Mouse (Mus musculus) MEL (cell line): Measurements from ENCODE around the gene Zfp598. TPM values are rescaled to one million over a fixed set of nuclear protein-coding genes. Genes with fewer than 3 reads are reported as not detected.

Experiments
- DNase-seq: peaks from one replicate; pipeline ENCODE4 v3.0.0; 2011; ENCODE audit warnings: low read depth, low spot score
- H3K27ac ChIP-seq: 2 replicates; pipeline ENCODE4 v1.5.1; 2012; ENCODE audit warnings: low read depth, mild to moderate bottlenecking, control low read depth, low read length, moderate library complexity; ENCODE audit not compliant: control insufficient read depth
- H3K27me3 ChIP-seq, 2 experiments: fragments of 150-350 bp in 1 of 2; sonication (generic) in 1 of 2; 2 replicates each; pipeline ENCODE4 v1.6.1; 2012; ENCODE audit warnings: low read length in 2 of 2, mild to moderate bottlenecking in 2 of 2, improper control_type of control experiment in 1 of 2, moderate library complexity in 1 of 2; ENCODE audit not compliant: insufficient read depth in 2 of 2, control insufficient read depth in 1 of 2
- H3K36me3 ChIP-seq, 2 experiments: 2 replicates each; pipeline ENCODE4 v1.6.1; 2012 to 2014; ENCODE audit warnings: low read length in 2 of 2, improper control_type of control experiment in 1 of 2, inconsistent platforms in 1 of 2, mild to moderate bottlenecking in 1 of 2; ENCODE audit not compliant: insufficient read depth in 2 of 2, control insufficient read depth in 1 of 2
- H3K4me1 ChIP-seq, 2 experiments: fragments of 150-350 bp in 1 of 2; sonication (generic) in 1 of 2; 2 replicates each; pipeline ENCODE4 v1.6.1; 2012; ENCODE audit warnings: low read length in 2 of 2, improper control_type of control experiment in 1 of 2, mild to moderate bottlenecking in 1 of 2; ENCODE audit not compliant: insufficient read depth in 2 of 2, control insufficient read depth in 1 of 2
- H3K4me3 ChIP-seq, 2 experiments: fragments of 150-350 bp in 1 of 2; sonication (generic) in 1 of 2; 2 replicates each; pipeline ENCODE4 v1.5.1; 2012; ENCODE audit warnings: low read depth in 2 of 2, low read length in 2 of 2, mild to moderate bottlenecking in 2 of 2, moderate library complexity in 2 of 2, control low read depth in 1 of 2, improper control_type of control experiment in 1 of 2; ENCODE audit not compliant: control insufficient read depth in 1 of 2, insufficient read depth in 1 of 2
- H3K79me2 ChIP-seq: 2 replicates; pipeline ENCODE4 v1.6.1; 2012; ENCODE audit warnings: mild to moderate bottlenecking, low read length, moderate library complexity; ENCODE audit not compliant: control insufficient read depth, poor library complexity, insufficient read depth
- H3K9ac ChIP-seq: 2 replicates; pipeline ENCODE4 v1.6.1; 2012; ENCODE audit warnings: low read depth, mild to moderate bottlenecking, control low read depth, low read length, moderate library complexity; ENCODE audit not compliant: control insufficient read depth, poor library complexity, severe bottlenecking
- H3K9me3 ChIP-seq: fragments of 150-350 bp; sonication (generic); replicated peaks from 2 replicates; pipeline ENCODE4 v1.6.1; 2012; ENCODE audit warnings: mild to moderate bottlenecking, low read length, improper control_type of control experiment, moderate library complexity; ENCODE audit not compliant: insufficient read depth
- BHLHE40 ChIP-seq: IDR thresholded peaks from 2 replicates; pipeline ENCODE4 v1.6.1; 2012; ENCODE audit warnings: low read depth, mild to moderate bottlenecking, inconsistent platforms, low read length, improper control_type of control experiment, borderline replicate concordance
- CHD2 ChIP-seq: IDR thresholded peaks from 2 replicates; pipeline ENCODE4 v1.6.1; 2011; ENCODE audit warnings: low read length, improper control_type of control experiment
- E2F4 ChIP-seq: IDR thresholded peaks from 2 replicates; pipeline ENCODE4 v1.6.1; 2011; ENCODE audit warnings: low read depth, low read length, improper control_type of control experiment, borderline replicate concordance
- ELF1 ChIP-seq: IDR thresholded peaks from 2 replicates; pipeline ENCODE4 v1.6.1; 2014; ENCODE audit warnings: low read depth, mild to moderate bottlenecking, inconsistent platforms, low read length, improper control_type of control experiment, moderate library complexity
- EP300 ChIP-seq, 2 experiments: IDR thresholded peaks; 2 replicates each; pipeline ENCODE4 v1.6.1; 2011; ENCODE audit warnings: improper control_type of control experiment in 2 of 2, low read length in 2 of 2, low read depth in 1 of 2, mild to moderate bottlenecking in 1 of 2
- GABPA ChIP-seq: IDR thresholded peaks from 2 replicates; pipeline ENCODE4 v1.6.1; 2012; ENCODE audit warnings: low read depth, mild to moderate bottlenecking, inconsistent platforms, low read length, improper control_type of control experiment, moderate library complexity
- GATA1 ChIP-seq: IDR thresholded peaks from 2 replicates; pipeline ENCODE4 v1.6.1; 2011; ENCODE audit warnings: low read depth, low read length, improper control_type of control experiment
- KAT2A ChIP-seq: conservative IDR thresholded peaks from 2 replicates; pipeline ENCODE4 v1.6.1; 2012; ENCODE audit warnings: low read depth, low read length, improper control_type of control experiment, inconsistent platforms
- MAX ChIP-seq: IDR thresholded peaks from 2 replicates; pipeline ENCODE4 v1.6.1; 2011; ENCODE audit warnings: low read length, improper control_type of control experiment
- MAZ ChIP-seq: IDR thresholded peaks from 2 replicates; pipeline ENCODE4 v1.6.1; 2012; ENCODE audit warnings: low read depth, mild to moderate bottlenecking, inconsistent platforms, low read length, improper control_type of control experiment
- MEF2A ChIP-seq: IDR thresholded peaks from 2 replicates; pipeline ENCODE4 v1.6.1; 2014; ENCODE audit warnings: low read depth, mild to moderate bottlenecking, inconsistent platforms, low read length, improper control_type of control experiment; ENCODE audit not compliant: poor library complexity, insufficient replicate concordance, severe bottlenecking; ENCODE audit errors: extremely low read depth
- MXI1 ChIP-seq: IDR thresholded peaks from 2 replicates; pipeline ENCODE4 v1.6.1; 2011; ENCODE audit warnings: mild to moderate bottlenecking, low read depth, low read length, improper control_type of control experiment
- NELFE ChIP-seq: IDR thresholded peaks from 2 replicates; pipeline ENCODE4 v1.6.1; 2011; ENCODE audit warnings: low read depth, low read length, improper control_type of control experiment
- NRF1 ChIP-seq: IDR thresholded peaks from 2 replicates; pipeline ENCODE4 v1.6.1; 2014; ENCODE audit warnings: low read depth, mild to moderate bottlenecking, inconsistent platforms, low read length, improper control_type of control experiment, moderate library complexity; ENCODE audit not compliant: poor library complexity, insufficient read depth, severe bottlenecking
- SIN3A ChIP-seq: IDR thresholded peaks from 2 replicates; pipeline ENCODE4 v1.6.1; 2012; ENCODE audit warnings: low read length, improper control_type of control experiment, inconsistent platforms
- TAL1 ChIP-seq: IDR thresholded peaks from 2 replicates; pipeline ENCODE4 v1.6.1; 2012; ENCODE audit warnings: mild to moderate bottlenecking, inconsistent platforms, low read length, moderate library complexity, mixed read lengths
- UBTF ChIP-seq: IDR thresholded peaks from 2 replicates; pipeline ENCODE4 v1.6.1; 2012; ENCODE audit warnings: low read depth, mild to moderate bottlenecking, inconsistent platforms, low read length, improper control_type of control experiment, moderate library complexity, borderline replicate concordance; ENCODE audit not compliant: insufficient read depth
- USF1 ChIP-seq: IDR thresholded peaks from 2 replicates; pipeline ENCODE4 v1.6.1; 2014; ENCODE audit warnings: low read depth, mild to moderate bottlenecking, inconsistent platforms, low read length, improper control_type of control experiment, moderate library complexity
- ZC3H11A ChIP-seq: IDR thresholded peaks from 2 replicates; pipeline ENCODE4 v1.6.1; 2012; ENCODE audit warnings: low read depth, mild to moderate bottlenecking, inconsistent platforms, low read length, improper control_type of control experiment
- ZKSCAN1 ChIP-seq: IDR thresholded peaks from 2 replicates; pipeline ENCODE4 v1.6.1; 2012; ENCODE audit warnings: low read depth, mild to moderate bottlenecking, inconsistent platforms, low read length, improper control_type of control experiment, moderate library complexity
- ZMIZ1 ChIP-seq: IDR thresholded peaks from 2 replicates; pipeline ENCODE4 v1.6.1; 2012; ENCODE audit warnings: low read depth, mild to moderate bottlenecking, inconsistent platforms, low read length, improper control_type of control experiment, moderate library complexity
- polyA plus RNA-seq, 2 experiments: library from polyadenylated mRNA; stranded (reverse) in 1 of 2; unstranded in 1 of 2; fragments of >175 nt in 1 of 2; fragments of >200 nt in 1 of 2; gene quantifications; 2 replicates each; pipeline versions ENCODE4 v1.2.1 to v1.2.4; 2012; ENCODE audit warnings: low replicate concordance in 2 of 2, low read depth in 1 of 2; ENCODE audit not compliant: insufficient read length in 2 of 2, insufficient read depth in 1 of 2, missing spikeins in 1 of 2
- total RNA-seq: library from RNA; depleted of rRNA; stranded (reverse); fragments of 300-350 nt; gene quantifications from 2 replicates; pipeline ENCODE4 v1.2.3, GENCODE M21; 2012

Gene Zfp598
- total and polyA plus RNA-seq, 3 experiments = 22.2 to 80.4 (median 59.0) TPM

DNA sequence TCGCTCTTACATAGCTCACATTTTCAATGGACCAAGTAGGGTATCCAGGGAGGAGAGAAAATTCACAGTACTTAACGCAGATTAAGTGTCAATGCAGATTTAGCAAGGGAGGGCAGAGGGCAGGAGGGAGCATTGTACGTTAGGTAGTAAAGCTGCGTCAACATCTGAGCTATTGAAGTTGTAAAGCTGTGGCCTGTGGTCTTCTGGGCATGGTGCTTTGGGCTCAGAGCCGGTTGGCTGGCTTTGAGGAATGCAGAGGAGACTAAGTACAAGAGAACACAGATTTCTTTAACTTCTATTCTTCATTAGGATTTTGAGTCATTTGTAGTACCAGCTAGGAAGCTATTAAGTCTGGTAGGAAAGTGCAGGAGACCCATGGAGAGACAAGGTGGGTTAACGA lies 46.1 kb downstream of the Zfp598 start:
- Histone ChIP-seq H3K4me1 (peaks cover 0 to 7% of the 10 kb centered on the region in 2 experiments; a peak in 1 of 4 replicates), H3K9me3 (no peaks in the 10 kb centered on the region), H3K27me3 (no peaks in the 10 kb centered on the region), H3K9ac (no peak overlapping the region), H3K4me3 (no peak overlapping the region), H3K27ac (no peak overlapping the region), H3K79me2 (peaks cover 20% of the 10 kb centered on the region), H3K36me3 (peaks cover 0 to 5% of the 10 kb centered on the region in 2 experiments; a peak in 2 of 4 replicates)
- no peak for DNase-seq
- TF ChIP-seq SIN3A (no peak), EP300 (IDR thresholded peaks at IDR 0.05; ENCODE audit: low read depth in 1 of 2, low read length in 2 of 2) (no peak), UBTF (no peak), GATA1 (no peak), BHLHE40 (no peak), ZKSCAN1 (no peak), NRF1 (no peak), ZC3H11A (no peak), NELFE (no peak), TAL1 (no peak), E2F4 (no peak), MEF2A (no peak), CHD2 (no peak), ZMIZ1 (no peak), MXI1 (no peak), ELF1 (no peak), MAX (no peak)

- Histone ChIP-seq H3K79me2 (peaks cover 25% of the 10 kb centered on the region), H3K4me3 (no peak overlapping the region), H3K27ac (no peak overlapping the region)
These were observed 46.7 kb downstream of the Zfp598 start for GRCm38 (mm10) chr17:24716166-24716682.

More at GRCm38 (mm10) chr17:24716166-24716682, 46.7 kb downstream of the Zfp598 start:
- TF ChIP-seq MXI1 (no peak), KAT2A (no peak), USF1 (no peak), EP300 (IDR thresholded peaks at IDR 0.05; ENCODE audit: low read depth in 1 of 2, low read length in 2 of 2) (no peak), GABPA (no peak), MAZ (no peak)
- peaks cover 0 to 5% of the 10 kb centered on the region in 2 experiments; a peak in 2 of 4 replicates for H3K36me3 ChIP-seq
- no peaks in the 10 kb centered on the region for H3K27me3 ChIP-seq
- H3K9me3 ChIP-seq = no peaks in the 10 kb centered on the region
- no peak overlapping the region for H3K9ac ChIP-seq
- DNase-seq = no peak
- peaks cover 0 to 7% of the 10 kb centered on the region in 2 experiments; a peak in 1 of 4 replicates for H3K4me1 ChIP-seq
